Mouse (Mus musculus) intestine, embryonic 14.5 days (tissue): Measurements from ENCODE around the gene Frmd8. TPM values are rescaled to one million over a fixed set of nuclear protein-coding genes. Genes with fewer than 3 reads are reported as not detected.

Source experiments
- ATAC-seq: fragments of 200-750 bp; cut with Nextera tagmentation; replicated peaks from 2 replicates; pipeline ENCODE4 v1.8.0; 2017; ENCODE audit warnings: low read depth, moderate number of reproducible peaks, moderate TSS enrichment, moderate library complexity; ENCODE audit not compliant: low FRiP score, low TSS enrichment
- DNase-seq: peaks from one replicate; pipeline ENCODE4 v3.0.0-alpha.2; 2018; ENCODE audit warnings: low spot score
- H3K27ac ChIP-seq: fragments of 300-500 bp; sonication (generic); 2 replicates; pipeline ENCODE4 v1.5.1; 2014; ENCODE audit warnings: low read depth, mild to moderate bottlenecking, control low read depth
- H3K27me3 ChIP-seq: fragments of 300-500 bp; sonication (generic); replicated peaks from 2 replicates; pipeline ENCODE4 v1.6.1; 2014; ENCODE audit warnings: low read length, control low read depth; ENCODE audit not compliant: control insufficient read depth, insufficient read depth
- H3K36me3 ChIP-seq: fragments of 300-500 bp; sonication (generic); 2 replicates; pipeline ENCODE4 v1.6.1; 2014; ENCODE audit warnings: low read length, control low read depth; ENCODE audit not compliant: control insufficient read depth, insufficient read depth
- H3K4me1 ChIP-seq: fragments of 300-500 bp; sonication (generic); replicated peaks from 2 replicates; pipeline ENCODE4 v1.6.1; 2014; ENCODE audit warnings: low read length, control low read depth, mixed read lengths; ENCODE audit not compliant: control insufficient read depth, insufficient read depth
- H3K4me2 ChIP-seq: fragments of 300-500 bp; sonication (generic); 2 replicates; pipeline ENCODE4 v1.6.1; 2014; ENCODE audit warnings: low read length
- H3K4me3 ChIP-seq: fragments of 300-500 bp; sonication (generic); 2 replicates; pipeline ENCODE4 v1.5.1; 2014; ENCODE audit warnings: low read depth, low read length, control low read depth, mixed read lengths
- H3K9ac ChIP-seq: fragments of 300-500 bp; sonication (generic); 2 replicates; pipeline ENCODE4 v1.6.1; 2014; ENCODE audit warnings: mild to moderate bottlenecking, low read length
- H3K9me3 ChIP-seq: fragments of 300-500 bp; sonication (generic); 2 replicates; pipeline ENCODE4 v1.6.1; 2016; ENCODE audit warnings: low read length, control low read depth; ENCODE audit not compliant: control insufficient read depth
- WGBS: fragments of 180-500 bp; shearing (Covaris S2); extraction: QIAGEN DNeasy Blood & Tissue Kit; methylation state at CpG from one replicate; pipeline ENCODE4 v1.1.7; 2014; 5-methylcytosine and 5-hydroxymethylcytosine counted together
- polyA plus RNA-seq: library from polyadenylated mRNA; unstranded; fragments of >200 nt; fragmentation: Nextera tagmentation; extraction: Ambion mirVana; gene quantifications from 2 replicates; pipeline ENCODE4 v1.2.1, GENCODE M21; 2014

Gene Frmd8
- polyA plus RNA-seq, 1 experiment from 2014 or later: 18.9 TPM

GRCm38 (mm10) chr19:5912103-5913006 lies 37.3 kb upstream of the Frmd8 start:
- DNase-seq (peak; percentile 98), ATAC-seq (peak; percentile 93)
- Histone ChIP-seq H3K9me3 (no peaks in the 10 kb centered on the region), H3K27me3 (no peaks in the 10 kb centered on the region), H3K27ac (peak overlapping the region; percentile 76), H3K36me3 (peaks cover 6% of the 10 kb centered on the region), H3K4me2 (peak overlapping the region; percentile 67), H3K9ac (peak overlapping the region; percentile 87), H3K4me1 (peaks cover 24% of the 10 kb centered on the region), H3K4me3 (peak overlapping the region; percentile 71)
- under 1% methylated on average over 56 of the region's 59 CpGs for WGBS

- Histone ChIP-seq H3K9me3 (no peaks in the 10 kb centered on the region), H3K9ac (peak overlapping the region; percentile 87), H3K27ac (peak overlapping the region; percentile 76; the same call in 1 of the 2 replicates), H3K27me3 (no peaks in the 10 kb centered on the region), H3K4me1 (peaks cover 24% of the 10 kb centered on the region), H3K4me3 (peak overlapping the region; percentile 71), H3K4me2 (peak overlapping the region; percentile 67), H3K36me3 (peaks cover 8% of the 10 kb centered on the region)
- WGBS: 5% methylated on average over 14 of the region's 14 CpGs
- no peak for ATAC-seq
- DNase-seq: no peak
Observed at GRCm38 (mm10) chr19:5911430-5912102, 36.5 kb upstream of the Frmd8 start.

- Histone ChIP-seq H3K4me2 (peak overlapping the region; percentile 16; the same call in 1 of the 2 replicates), H3K27ac (0 out of 2 replicates have a peak overlapping the region, but pooled peaks have one; percentile 9), H3K4me3 (no peak overlapping the region), H3K9ac (peak overlapping the region; percentile 6; the same call in 1 of the 2 replicates), H3K9me3 (no peaks in the 10 kb centered on the region), H3K27me3 (no peaks in the 10 kb centered on the region), H3K36me3 (peaks cover 21% of the 10 kb centered on the region), H3K4me1 (peaks cover 24% of the 10 kb centered on the region)
- 57% methylated on average over 6 of the region's 6 CpGs for WGBS
- DNase-seq: no peak
- ATAC-seq: no peak
Observed at GRCm38 (mm10) chr19:5910221-5910620, 35.1 kb upstream of the Frmd8 start.

- no peak for ATAC-seq
- Histone ChIP-seq H3K27me3 (no peaks in the 10 kb centered on the region), H3K27ac (no peak overlapping the region), H3K9ac (no peak overlapping the region), H3K4me1 (peaks cover 19% of the 10 kb centered on the region), H3K4me2 (no peak overlapping the region), H3K36me3 (peaks cover 51% of the 10 kb centered on the region), H3K4me3 (no peak overlapping the region), H3K9me3 (no peaks in the 10 kb centered on the region)
- DNase-seq: no peak
- WGBS: 82% methylated on average over 3 of the region's 3 CpGs
Observed at GRCm38 (mm10) chr19:5907275-5907674, 32.2 kb upstream of the Frmd8 start.

GRCm38 (mm10) chr19:5894002-5894678 lies 19.1 kb upstream of the Frmd8 start, which contains the start of gene Tigd3:
Tigd3 (minus strand) TSS chr19:5894149.
- Histone ChIP-seq H3K27ac (no peak within 1 kb of the TSS), H3K4me3 (peak within 1 kb of the TSS; percentile 65), H3K9ac (peak within 1 kb of the TSS; percentile 67), H3K9me3 (no peaks in the 10 kb centered on the region), H3K4me1 (peaks cover 6% of the 10 kb centered on the region), H3K27me3 (no peaks in the 10 kb centered on the region), H3K36me3 (peaks cover 45% of the 10 kb centered on the region), H3K4me2 (peak within 1 kb of the TSS; percentile 85)
- 3% methylated on average over 36 of the region's 36 CpGs for WGBS
- ATAC-seq: peak; percentile 90
- peak; percentile 96 for DNase-seq

GRCm38 (mm10) chr19:5893282-5894001 lies 18.4 kb upstream of the Frmd8 start:
- H3K4me2 ChIP-seq: peak overlapping the region; percentile 85
- no peak overlapping the region for H3K27ac ChIP-seq
- H3K9ac ChIP-seq: peak overlapping the region; percentile 67
- ATAC-seq (peak; percentile 13; the same call in 1 of the 2 replicates), DNase-seq (no peak)
- peak overlapping the region; percentile 65 for H3K4me3 ChIP-seq
- H3K27me3 ChIP-seq: no peaks in the 10 kb centered on the region
- 19% methylated on average over 14 of the region's 31 CpGs for WGBS
- peaks cover 40% of the 10 kb centered on the region for H3K36me3 ChIP-seq
- H3K9me3 ChIP-seq: no peaks in the 10 kb centered on the region
- peaks cover 6% of the 10 kb centered on the region for H3K4me1 ChIP-seq

- H3K9me3 ChIP-seq: no peaks in the 10 kb centered on the region
Observed at GRCm38 (mm10) chr19:5892735-5893134, 17.7 kb upstream of the Frmd8 start.

GRCm38 (mm10) chr19:5892262-5892661 lies 17.2 kb upstream of the Frmd8 start:
- 93% methylated on average over 7 of the region's 7 CpGs for WGBS

More at GRCm38 (mm10) chr19:5892735-5893134, 17.7 kb upstream of the Frmd8 start:
- peaks cover 6% of the 10 kb centered on the region for H3K4me1 ChIP-seq
- peaks cover 36% of the 10 kb centered on the region for H3K36me3 ChIP-seq
- H3K27ac ChIP-seq: no peak overlapping the region
- DNase-seq (no peak), ATAC-seq (no peak)
- no peak overlapping the region for H3K9ac ChIP-seq
- no peaks in the 10 kb centered on the region for H3K27me3 ChIP-seq
- H3K4me2 ChIP-seq: peak overlapping the region; percentile 85
- 91% methylated on average over 13 of the region's 13 CpGs for WGBS
- no peak overlapping the region for H3K4me3 ChIP-seq

More at GRCm38 (mm10) chr19:5892262-5892661, 17.2 kb upstream of the Frmd8 start:
- no peak overlapping the region for H3K9ac ChIP-seq
- H3K36me3 ChIP-seq: peaks cover 34% of the 10 kb centered on the region
- no peak overlapping the region for H3K27ac ChIP-seq
- H3K4me2 ChIP-seq: no peak overlapping the region
- no peaks in the 10 kb centered on the region for H3K27me3 ChIP-seq
- no peak overlapping the region for H3K4me3 ChIP-seq
- DNase-seq (no peak), ATAC-seq (no peak)
- no peaks in the 10 kb centered on the region for H3K9me3 ChIP-seq
- H3K4me1 ChIP-seq: peaks cover 6% of the 10 kb centered on the region
